Mouse (Mus musculus): ENCODE measurements around the gene Ect2l. TPM values are rescaled to one million over a fixed set of nuclear protein-coding genes. Genes with fewer than 3 reads are reported as not detected.

Gene Ect2l
- 0.26 TPM in 1 of 2 replicates, not detected in the other for polyA plus RNA-seq (2014; fragmentation: Nextera tagmentation; extraction: Ambion mirVana)

- Histone ChIP-seq H3K4me3 (ENCODE audit: low read depth, low read length) (no peak within 1 kb of the TSS), H3K36me3 (ENCODE audit: control insufficient read depth, insufficient read depth, low read length) (no peaks in the 10 kb centered on the region), H3K9me3 (ENCODE audit: control insufficient read depth, low read depth, low read length) (no peaks in the 10 kb centered on the region), H3K27ac (ENCODE audit: low read length) (no peak within 1 kb of the TSS), H3K9ac (replicated peaks; ENCODE audit: low read depth, low read length) (no peak within 1 kb of the TSS), H3K4me1 (ENCODE audit: control insufficient read depth, insufficient read depth, low read length) (0 out of 2 replicates have a peak, but pooled peaks cover 7% of the 10 kb centered on the region), H3K27me3 (ENCODE audit: control insufficient read depth, insufficient read depth, low read length) (no peaks in the 10 kb centered on the region), H3K4me2 (replicated peaks; ENCODE audit: low read depth, low read length) (no peak within 1 kb of the TSS; the same call in 1 of the 2 replicates)
- peak; percentile 29; the same call in 1 of the 2 replicates for ATAC-seq (ENCODE audit: insufficient number of reproducible peaks, insufficient read depth, low FRiP score, low read depth)
- 8% methylated on average over 11 of the region's 11 CpGs for WGBS
Observed at GRCm38 (mm10) chr10:18210726-18211125, at the start of gene Ect2l. Gene Ect2l, minus strand, starts transcription at chr10:18210890.

- 66% methylated on average over 4 of the region's 4 CpGs for WGBS
- no peaks in the 10 kb centered on the region for H3K27me3 ChIP-seq (ENCODE audit: control insufficient read depth, insufficient read depth, low read length)
- H3K4me3 ChIP-seq (ENCODE audit: low read depth, low read length) = no peak overlapping the region
- no peak overlapping the region for H3K4me2 ChIP-seq (replicated peaks; ENCODE audit: low read depth, low read length)
- no peaks in the 10 kb centered on the region for H3K4me1 ChIP-seq (ENCODE audit: control insufficient read depth, insufficient read depth, low read length)
- no peak for ATAC-seq (ENCODE audit: insufficient number of reproducible peaks, insufficient read depth, low FRiP score, low read depth)
- H3K9me3 ChIP-seq (ENCODE audit: control insufficient read depth, low read depth, low read length) = no peaks in the 10 kb centered on the region
- no peak overlapping the region for H3K27ac ChIP-seq (ENCODE audit: low read length)
- H3K36me3 ChIP-seq (ENCODE audit: control insufficient read depth, insufficient read depth, low read length) = no peaks in the 10 kb centered on the region
- H3K9ac ChIP-seq (replicated peaks; ENCODE audit: low read depth, low read length) = no peak overlapping the region
Observed at GRCm38 (mm10) chr10:18251345-18251744, 40.7 kb upstream of the Ect2l start.

- Histone ChIP-seq H3K27ac (ENCODE audit: low read length) (no peak overlapping the region), H3K4me3 (ENCODE audit: low read depth, low read length) (no peak overlapping the region), H3K4me2 (replicated peaks; ENCODE audit: low read depth, low read length) (no peak overlapping the region), H3K4me1 (ENCODE audit: control insufficient read depth, insufficient read depth, low read length) (no peaks in the 10 kb centered on the region), H3K36me3 (ENCODE audit: control insufficient read depth, insufficient read depth, low read length) (no peaks in the 10 kb centered on the region), H3K27me3 (ENCODE audit: control insufficient read depth, insufficient read depth, low read length) (no peaks in the 10 kb centered on the region), H3K9ac (replicated peaks; ENCODE audit: low read depth, low read length) (no peak overlapping the region), H3K9me3 (ENCODE audit: control insufficient read depth, low read depth, low read length) (no peaks in the 10 kb centered on the region)
- 46% methylated on average over 2 of the region's 2 CpGs for WGBS
- no peak for ATAC-seq (ENCODE audit: insufficient number of reproducible peaks, insufficient read depth, low FRiP score, low read depth)
Observed at GRCm38 (mm10) chr10:18243614-18244013, 32.9 kb upstream of the Ect2l start.

GRCm38 (mm10) chr10:18237191-18237590 lies 26.5 kb upstream of the Ect2l start:
- Histone ChIP-seq H3K4me1 (ENCODE audit: control insufficient read depth, insufficient read depth, low read length) (no peaks in the 10 kb centered on the region), H3K9ac (replicated peaks; ENCODE audit: low read depth, low read length) (no peak overlapping the region), H3K4me2 (replicated peaks; ENCODE audit: low read depth, low read length) (no peak overlapping the region), H3K27me3 (ENCODE audit: control insufficient read depth, insufficient read depth, low read length) (no peaks in the 10 kb centered on the region), H3K4me3 (ENCODE audit: low read depth, low read length) (no peak overlapping the region), H3K36me3 (ENCODE audit: control insufficient read depth, insufficient read depth, low read length) (no peaks in the 10 kb centered on the region), H3K27ac (ENCODE audit: low read length) (no peak overlapping the region), H3K9me3 (ENCODE audit: control insufficient read depth, low read depth, low read length) (no peaks in the 10 kb centered on the region)
- no peak for ATAC-seq (ENCODE audit: insufficient number of reproducible peaks, insufficient read depth, low FRiP score, low read depth)
- WGBS = 90% methylated on average over 7 of the region's 7 CpGs

GRCm38 (mm10) chr10:18236328-18236927 lies 25.7 kb upstream of the Ect2l start:
- Histone ChIP-seq H3K4me2 (replicated peaks; ENCODE audit: low read depth, low read length) (no peak overlapping the region), H3K27ac (ENCODE audit: low read length) (no peak overlapping the region), H3K4me3 (ENCODE audit: low read depth, low read length) (no peak overlapping the region), H3K27me3 (ENCODE audit: control insufficient read depth, insufficient read depth, low read length) (no peaks in the 10 kb centered on the region), H3K4me1 (ENCODE audit: control insufficient read depth, insufficient read depth, low read length) (no peaks in the 10 kb centered on the region), H3K9me3 (ENCODE audit: control insufficient read depth, low read depth, low read length) (no peaks in the 10 kb centered on the region), H3K36me3 (ENCODE audit: control insufficient read depth, insufficient read depth, low read length) (no peaks in the 10 kb centered on the region), H3K9ac (replicated peaks; ENCODE audit: low read depth, low read length) (no peak overlapping the region)
- WGBS = 81% methylated on average over 5 of the region's 5 CpGs
- no peak for ATAC-seq (ENCODE audit: insufficient number of reproducible peaks, insufficient read depth, low FRiP score, low read depth)

- ATAC-seq (ENCODE audit: insufficient number of reproducible peaks, insufficient read depth, low FRiP score, low read depth) = no peak; the same call in 1 of the 2 replicates
- Histone ChIP-seq H3K27ac (ENCODE audit: low read length) (no peak overlapping the region), H3K4me3 (ENCODE audit: low read depth, low read length) (peak overlapping the region; percentile 74), H3K9ac (replicated peaks; ENCODE audit: low read depth, low read length) (no peak overlapping the region), H3K9me3 (ENCODE audit: control insufficient read depth, low read depth, low read length) (no peaks in the 10 kb centered on the region), H3K4me1 (ENCODE audit: control insufficient read depth, insufficient read depth, low read length) (no peaks in the 10 kb centered on the region), H3K36me3 (ENCODE audit: control insufficient read depth, insufficient read depth, low read length) (no peaks in the 10 kb centered on the region), H3K27me3 (ENCODE audit: control insufficient read depth, insufficient read depth, low read length) (no peaks in the 10 kb centered on the region), H3K4me2 (replicated peaks; ENCODE audit: low read depth, low read length) (peak overlapping the region; percentile 48)
- 11% methylated on average over 14 of the region's 14 CpGs for WGBS
Observed at GRCm38 (mm10) chr10:18235402-18235747, 24.7 kb upstream of the Ect2l start.

GRCm38 (mm10) chr10:18234560-18235401 lies 24.1 kb upstream of the Ect2l start, which contains the start of gene Ccdc28a:
Gene Ccdc28a, minus strand, starts transcription at chr10:18234998.
- Histone ChIP-seq H3K9ac (replicated peaks; ENCODE audit: low read depth, low read length) (peak within 1 kb of the TSS; percentile 49), H3K36me3 (ENCODE audit: control insufficient read depth, insufficient read depth, low read length) (no peaks in the 10 kb centered on the region), H3K9me3 (ENCODE audit: control insufficient read depth, low read depth, low read length) (no peaks in the 10 kb centered on the region), H3K27ac (ENCODE audit: low read length) (peak within 1 kb of the TSS; percentile 69; the same call in 1 of the 2 replicates), H3K4me2 (replicated peaks; ENCODE audit: low read depth, low read length) (peak within 1 kb of the TSS; percentile 82), H3K4me1 (ENCODE audit: control insufficient read depth, insufficient read depth, low read length) (no peaks in the 10 kb centered on the region), H3K27me3 (ENCODE audit: control insufficient read depth, insufficient read depth, low read length) (no peaks in the 10 kb centered on the region), H3K4me3 (ENCODE audit: low read depth, low read length) (peak within 1 kb of the TSS; percentile 74)
- peak; percentile 96 for ATAC-seq (ENCODE audit: insufficient number of reproducible peaks, insufficient read depth, low FRiP score, low read depth)
- under 1% methylated on average over 41 of the region's 41 CpGs for WGBS

GRCm38 (mm10) chr10:18233891-18234290 lies 23.2 kb upstream of the Ect2l start:
- 47% methylated on average over 3 of the region's 3 CpGs for WGBS
- no peak overlapping the region for H3K4me2 ChIP-seq (replicated peaks; ENCODE audit: low read depth, low read length)
- no peaks in the 10 kb centered on the region for H3K36me3 ChIP-seq (ENCODE audit: control insufficient read depth, insufficient read depth, low read length)
- no peak overlapping the region for H3K9ac ChIP-seq (replicated peaks; ENCODE audit: low read depth, low read length)
- no peaks in the 10 kb centered on the region for H3K27me3 ChIP-seq (ENCODE audit: control insufficient read depth, insufficient read depth, low read length)
- H3K27ac ChIP-seq (ENCODE audit: low read length) = no peak overlapping the region
- no peaks in the 10 kb centered on the region for H3K9me3 ChIP-seq (ENCODE audit: control insufficient read depth, low read depth, low read length)
- no peak for ATAC-seq (ENCODE audit: insufficient number of reproducible peaks, insufficient read depth, low FRiP score, low read depth)
- H3K4me3 ChIP-seq (ENCODE audit: low read depth, low read length) = no peak overlapping the region; the same call in 1 of the 2 replicates
- no peaks in the 10 kb centered on the region for H3K4me1 ChIP-seq (ENCODE audit: control insufficient read depth, insufficient read depth, low read length)

All from stomach, embryonic 14.5 days (tissue).